Mouse (Mus musculus): ENCODE results near the gene Tspan14. TPM values are rescaled to one million over a fixed set of nuclear protein-coding genes. Genes with fewer than 3 reads are reported as not detected.

The Tspan14 gene
- polyA plus RNA-seq, 1 experiment from 2014 or later = 93.4 TPM

DNA sequence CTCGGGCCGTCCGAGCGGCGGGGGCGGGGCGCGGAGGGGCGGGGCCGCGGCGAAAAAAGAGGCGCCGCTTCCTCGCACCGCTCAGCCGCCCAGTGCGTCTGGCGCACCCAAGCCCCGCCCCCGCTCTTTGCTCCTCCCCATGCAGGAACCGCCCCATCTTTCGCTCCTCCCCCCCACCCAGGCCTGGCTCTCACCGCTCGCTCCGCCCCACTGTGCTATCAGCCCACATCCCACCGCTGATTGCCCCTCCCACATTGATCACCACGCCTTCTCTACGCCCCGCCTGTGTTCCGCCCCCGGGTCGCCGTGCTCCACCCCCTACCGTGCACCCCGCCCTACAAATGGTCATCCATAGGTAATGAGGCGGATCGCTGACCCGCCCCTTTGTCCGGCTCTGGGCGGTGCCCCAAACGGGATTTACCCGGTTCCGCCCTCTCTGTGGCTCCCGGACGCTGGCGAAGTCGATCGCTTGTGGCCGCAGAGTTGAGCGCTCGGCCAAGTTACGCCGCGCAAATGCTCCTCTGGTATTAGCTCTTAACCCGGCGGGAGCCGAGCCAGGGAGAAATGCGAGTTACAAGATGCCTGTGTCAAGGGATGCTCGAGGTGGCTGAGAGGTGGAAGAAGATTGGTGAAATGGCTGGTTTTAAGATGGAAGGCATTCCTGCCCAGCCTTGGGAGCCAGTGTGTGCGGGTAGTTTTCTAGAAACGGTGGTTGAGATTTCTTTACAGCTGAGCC is 423 bp upstream of the Tspan14 start:
- H3K36me3 ChIP-seq (ENCODE audit: insufficient read depth, low read length) = no peaks in the 10 kb centered on the region
- H3K27me3 ChIP-seq (ENCODE audit: insufficient read depth, low read length) = no peaks in the 10 kb centered on the region
- peak overlapping the region; percentile 65 for H3K4me2 ChIP-seq (ENCODE audit: low read length)
- peak overlapping the region; percentile 82 for H3K4me3 ChIP-seq (replicated peaks; ENCODE audit: low read depth, low read length)
- peak; percentile 95 for ATAC-seq (replicated peaks; ENCODE audit: low FRiP score, low read depth)
- H3K9ac ChIP-seq (ENCODE audit: low read depth, low read length) = peak overlapping the region; percentile 95
- no peaks in the 10 kb centered on the region for H3K9me3 ChIP-seq (replicated peaks; ENCODE audit: low read length)
- peak; percentile 99 for DNase-seq (ENCODE audit: low spot score)
- TF ChIP-seq CTCF (IDR thresholded peaks at IDR 0.05; ENCODE audit: low read depth) = no peak
- peak overlapping the region; percentile 95 for H3K27ac ChIP-seq
- under 1% methylated on average over 47 of the region's 62 CpGs for WGBS
- peaks cover 32% of the 10 kb centered on the region for H3K4me1 ChIP-seq (replicated peaks; ENCODE audit: insufficient read depth, low read length)

- WGBS = under 1% methylated on average over 15 of the region's 15 CpGs
- Histone ChIP-seq H3K9me3 (replicated peaks; ENCODE audit: low read length) (no peaks in the 10 kb centered on the region), H3K27me3 (ENCODE audit: insufficient read depth, low read length) (no peaks in the 10 kb centered on the region), H3K9ac (ENCODE audit: low read depth, low read length) (peak overlapping the region; percentile 95), H3K4me2 (ENCODE audit: low read length) (peak overlapping the region; percentile 65), H3K36me3 (ENCODE audit: insufficient read depth, low read length) (no peaks in the 10 kb centered on the region), H3K4me3 (replicated peaks; ENCODE audit: low read depth, low read length) (peak overlapping the region; percentile 82), H3K27ac (peak overlapping the region; percentile 95), H3K4me1 (replicated peaks; ENCODE audit: insufficient read depth, low read length) (peaks cover 35% of the 10 kb centered on the region)
- ATAC-seq (replicated peaks; ENCODE audit: low FRiP score, low read depth) (peak; percentile 4), DNase-seq (ENCODE audit: low spot score) (peak; percentile 60)
- no peak for TF ChIP-seq CTCF (IDR thresholded peaks at IDR 0.05; ENCODE audit: low read depth)
Measured at GRCm38 (mm10) chr14:40965507-40966356, 875 bp downstream of the Tspan14 start.

GRCm38 (mm10) chr14:40964881-40965280 is 1.7 kb downstream of the Tspan14 start:
- TF ChIP-seq CTCF (IDR thresholded peaks at IDR 0.05; ENCODE audit: low read depth) = no peak
- ATAC-seq (replicated peaks; ENCODE audit: low FRiP score, low read depth) = no peak
- peak overlapping the region; percentile 95; the same call in 1 of the 2 replicates for H3K9ac ChIP-seq (ENCODE audit: low read depth, low read length)

DNA sequence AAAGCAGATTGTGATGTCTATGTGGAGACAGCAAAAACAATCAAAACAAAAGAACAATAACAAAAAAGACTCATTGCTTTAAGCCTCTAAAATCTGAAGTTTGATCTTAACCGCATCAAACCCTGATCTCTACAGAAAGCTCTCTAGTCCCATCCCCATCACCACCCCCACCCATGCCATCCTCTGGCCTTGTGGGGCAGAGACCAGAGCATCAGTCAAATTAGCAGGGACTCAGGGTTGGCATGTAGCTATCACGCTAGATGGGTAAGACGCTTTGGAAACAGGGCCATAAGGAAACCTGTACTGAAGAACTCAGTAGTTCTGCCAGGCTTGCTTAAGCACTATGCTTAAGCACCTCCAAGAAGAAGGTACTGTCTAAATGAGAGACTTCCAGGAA is 2.4 kb downstream of the Tspan14 start:
- H3K4me1 ChIP-seq (replicated peaks; ENCODE audit: insufficient read depth, low read length) = peaks cover 48% of the 10 kb centered on the region
- H3K4me2 ChIP-seq (ENCODE audit: low read length) = peak overlapping the region; percentile 65
- DNase-seq (ENCODE audit: low spot score) (no peak), ATAC-seq (replicated peaks; ENCODE audit: low FRiP score, low read depth) (no peak)
- TF ChIP-seq CTCF (IDR thresholded peaks at IDR 0.05; ENCODE audit: low read depth) = no peak
- 81% methylated on average over 3 of the region's 3 CpGs for WGBS
- no peaks in the 10 kb centered on the region for H3K9me3 ChIP-seq (replicated peaks; ENCODE audit: low read length)
- H3K36me3 ChIP-seq (ENCODE audit: insufficient read depth, low read length) = no peaks in the 10 kb centered on the region
- no peaks in the 10 kb centered on the region for H3K27me3 ChIP-seq (ENCODE audit: insufficient read depth, low read length)
- H3K9ac ChIP-seq (ENCODE audit: low read depth, low read length) = no peak overlapping the region
- peak overlapping the region; percentile 82; the same call in 1 of the 2 replicates for H3K4me3 ChIP-seq (replicated peaks; ENCODE audit: low read depth, low read length)
- 0 out of 2 replicates have a peak overlapping the region, but pooled peaks have one; percentile 15 for H3K27ac ChIP-seq

More at GRCm38 (mm10) chr14:40964881-40965280, 1.7 kb downstream of the Tspan14 start:
- no peak for DNase-seq (ENCODE audit: low spot score)
- peaks cover 41% of the 10 kb centered on the region for H3K4me1 ChIP-seq (replicated peaks; ENCODE audit: insufficient read depth, low read length)
- H3K27ac ChIP-seq = peak overlapping the region; percentile 54
- H3K4me2 ChIP-seq (ENCODE audit: low read length) = peak overlapping the region; percentile 65
- no peaks in the 10 kb centered on the region for H3K27me3 ChIP-seq (ENCODE audit: insufficient read depth, low read length)
- no peaks in the 10 kb centered on the region for H3K36me3 ChIP-seq (ENCODE audit: insufficient read depth, low read length)
- H3K4me3 ChIP-seq (replicated peaks; ENCODE audit: low read depth, low read length) = peak overlapping the region; percentile 82
- no peaks in the 10 kb centered on the region for H3K9me3 ChIP-seq (replicated peaks; ENCODE audit: low read length)

DNA sequence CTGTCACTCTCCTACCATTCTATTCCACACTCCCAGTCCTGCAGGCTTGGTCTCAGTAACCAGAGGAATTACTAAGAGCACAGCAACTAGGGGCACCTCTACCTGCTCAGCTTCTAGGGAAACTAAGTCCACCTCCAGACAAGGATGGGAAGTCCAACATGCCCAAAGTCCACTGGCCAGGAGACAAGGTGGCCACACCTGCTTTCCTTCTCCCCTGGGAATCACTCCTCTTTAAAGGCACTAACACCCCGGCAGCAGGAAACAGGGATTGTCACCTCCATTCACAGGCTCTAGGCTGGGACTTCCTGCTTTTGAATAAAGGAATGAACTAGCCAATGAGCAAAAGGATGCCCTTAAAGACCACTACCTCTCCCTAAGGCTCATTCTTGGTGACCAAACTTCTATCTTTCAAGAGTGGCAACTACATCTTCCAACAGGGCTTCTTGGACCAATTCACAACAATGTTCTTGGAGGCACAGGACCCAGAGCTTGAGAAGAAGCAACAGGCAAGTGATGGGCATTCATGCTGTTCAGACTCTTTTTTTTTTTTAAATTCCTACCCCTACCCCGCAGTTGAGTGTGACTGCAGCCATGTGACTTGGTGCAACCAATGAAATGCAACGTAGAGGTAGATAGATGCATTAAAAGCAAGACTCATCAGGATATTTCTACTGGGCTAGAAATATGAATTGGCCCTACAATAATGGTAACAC is 3.0 kb downstream of the Tspan14 start:
- Histone ChIP-seq H3K36me3 (ENCODE audit: insufficient read depth, low read length) (no peaks in the 10 kb centered on the region), H3K27me3 (ENCODE audit: insufficient read depth, low read length) (no peaks in the 10 kb centered on the region), H3K9me3 (replicated peaks; ENCODE audit: low read length) (no peaks in the 10 kb centered on the region), H3K4me1 (replicated peaks; ENCODE audit: insufficient read depth, low read length) (peaks cover 54% of the 10 kb centered on the region), H3K4me2 (ENCODE audit: low read length) (peak overlapping the region; percentile 65), H3K27ac (peak overlapping the region; percentile 81), H3K4me3 (replicated peaks; ENCODE audit: low read depth, low read length) (no peak overlapping the region), H3K9ac (ENCODE audit: low read depth, low read length) (no peak overlapping the region)
- no peak for TF ChIP-seq CTCF (IDR thresholded peaks at IDR 0.05; ENCODE audit: low read depth)
- 58% methylated on average over 3 of the region's 3 CpGs for WGBS
- DNase-seq (ENCODE audit: low spot score) (no peak), ATAC-seq (replicated peaks; ENCODE audit: low FRiP score, low read depth) (no peak)
